Mouse (Mus musculus) heart, embryonic 10.5 days (tissue): ENCODE measurements around the gene Ly6g5c. TPM values are rescaled to one million over a fixed set of nuclear protein-coding genes. Genes with fewer than 3 reads are reported as not detected.

ENCODE experiments used
- DNase-seq: peaks from one replicate; pipeline ENCODE4 v3.0.0-alpha.2; 2017; ENCODE audit warnings: low spot score
- H3K27ac ChIP-seq: fragments of 300-500 bp; sonication (generic); 2 replicates; pipeline ENCODE4 v1.5.1; 2016; ENCODE audit warnings: mild to moderate bottlenecking
- H3K27me3 ChIP-seq: fragments of 300-500 bp; sonication (generic); 2 replicates; pipeline ENCODE4 v1.6.1; 2016; ENCODE audit warnings: mild to moderate bottlenecking; ENCODE audit not compliant: poor library complexity, insufficient read depth, severe bottlenecking
- H3K36me3 ChIP-seq: fragments of 300-500 bp; sonication (generic); 2 replicates; pipeline ENCODE4 v1.6.1; 2016; ENCODE audit warnings: mild to moderate bottlenecking, moderate library complexity
- H3K4me1 ChIP-seq: fragments of 300-500 bp; sonication (generic); 2 replicates; pipeline ENCODE4 v1.6.1; 2016; ENCODE audit warnings: mild to moderate bottlenecking
- H3K4me3 ChIP-seq: fragments of 300-500 bp; sonication (generic); 2 replicates; pipeline ENCODE4 v1.5.1; 2016; ENCODE audit warnings: mild to moderate bottlenecking, moderate library complexity
- H3K9me3 ChIP-seq: fragments of 300-500 bp; sonication (generic); 2 replicates; pipeline ENCODE4 v1.6.1; 2016; ENCODE audit warnings: mild to moderate bottlenecking, moderate library complexity
- WGBS: fragments of 180-500 bp; shearing (Covaris S2); methylation state at CpG from one replicate; pipeline ENCODE4 v1.1.7; 2016; 5-methylcytosine and 5-hydroxymethylcytosine counted together
- polyA plus RNA-seq: library from polyadenylated mRNA; unstranded; fragments of >200 nt; fragmentation: Nextera tagmentation; extraction: Ambion mirVana; gene quantifications from 2 replicates; pipeline ENCODE4 v1.2.1, GENCODE M21; 2016

Gene Ly6g5c
- not detected in 2 replicates for polyA plus RNA-seq

DNA sequence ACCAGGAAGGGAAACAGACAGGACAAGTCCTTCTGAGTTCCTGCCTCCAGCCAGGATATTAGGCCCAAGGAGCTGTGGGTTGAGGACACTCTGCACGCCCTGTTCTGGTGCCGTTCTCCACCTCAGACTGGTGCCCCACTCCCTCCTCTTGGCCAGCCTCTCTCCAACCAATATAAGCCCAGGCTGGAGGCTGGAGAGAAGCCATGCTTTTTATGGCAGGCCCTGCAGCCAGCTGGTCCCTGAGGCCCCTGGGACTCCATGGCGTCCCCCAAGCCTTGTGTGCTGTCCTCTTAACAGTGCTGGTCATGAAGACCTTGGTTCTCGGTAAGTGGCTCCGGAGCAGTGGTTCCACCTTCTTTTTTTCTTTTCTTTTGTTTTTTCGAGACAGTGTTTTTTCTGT, at the start of gene Ly6g5c:
TSS of gene Ly6g5c (plus strand) at position 183 of the 400 bp plus-strand sequence.
- Histone ChIP-seq H3K27ac (no peak within 1 kb of the TSS), H3K36me3 (peaks cover 17% of the 10 kb centered on the region), H3K4me1 (peaks cover 20% of the 10 kb centered on the region), H3K9me3 (no peaks in the 10 kb centered on the region), H3K27me3 (no peaks in the 10 kb centered on the region), H3K4me3 (no peak within 1 kb of the TSS)
- WGBS: 78% methylated on average over 6 of the region's 6 CpGs
- no peak for DNase-seq

DNA sequence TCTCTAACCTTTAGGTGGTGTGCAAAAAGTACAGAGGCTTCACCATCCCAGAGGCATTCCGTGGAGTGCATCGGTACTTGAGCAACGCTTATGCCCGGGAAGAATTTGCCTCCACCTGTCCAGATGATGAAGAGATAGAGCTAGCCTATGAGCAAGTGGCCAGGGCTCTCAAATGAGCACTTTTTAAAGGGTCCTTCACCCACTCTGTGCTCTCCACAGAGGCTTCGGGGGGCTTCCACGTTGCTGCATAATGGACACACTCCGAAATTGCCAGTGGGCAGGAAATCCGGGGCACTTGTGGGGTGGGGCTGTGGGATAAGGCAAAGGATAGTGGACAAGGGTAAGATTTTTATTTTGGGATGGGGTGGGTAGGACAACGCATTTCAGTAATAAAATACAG, 49.8 kb upstream of the Ly6g5c start:
- 62% methylated on average over 9 of the region's 9 CpGs for WGBS
- peak overlapping the region; percentile 92; the same call in 1 of the 2 replicates for H3K27ac ChIP-seq
- peaks cover 79% of the 10 kb centered on the region for H3K36me3 ChIP-seq

GRCm38 (mm10) chr17:35058911-35059892, 48.9 kb upstream of the Ly6g5c start, which contains the start of gene Ddah2:
Gene Ddah2 (plus strand): TSS chr17:35059035.
- Histone ChIP-seq H3K4me1 (peaks cover 42% of the 10 kb centered on the region), H3K27me3 (peaks cover 13% of the 10 kb centered on the region), H3K27ac (peak within 1 kb of the TSS; percentile 92), H3K36me3 (peaks cover 72% of the 10 kb centered on the region), H3K4me3 (peak within 1 kb of the TSS; percentile 77), H3K9me3 (no peaks in the 10 kb centered on the region)
- DNase-seq: peak; percentile 97
- WGBS: under 1% methylated on average over 57 of the region's 57 CpGs

More for the DNA sequence above, 49.8 kb upstream of the Ly6g5c start:
- H3K4me1 ChIP-seq: peaks cover 40% of the 10 kb centered on the region
- H3K4me3 ChIP-seq: peak overlapping the region; percentile 77
- peaks cover 5% of the 10 kb centered on the region for H3K27me3 ChIP-seq
- no peak for DNase-seq
- H3K9me3 ChIP-seq: no peaks in the 10 kb centered on the region

GRCm38 (mm10) chr17:35060071-35060470, 48.0 kb upstream of the Ly6g5c start:
- Histone ChIP-seq H3K4me3 (peak overlapping the region; percentile 77), H3K4me1 (peaks cover 49% of the 10 kb centered on the region), H3K36me3 (peaks cover 63% of the 10 kb centered on the region), H3K27ac (peak overlapping the region; percentile 92; the same call in 1 of the 2 replicates), H3K27me3 (peaks cover 22% of the 10 kb centered on the region), H3K9me3 (no peaks in the 10 kb centered on the region)
- 24% methylated on average over 14 of the region's 14 CpGs for WGBS
- DNase-seq: no peak

DNA sequence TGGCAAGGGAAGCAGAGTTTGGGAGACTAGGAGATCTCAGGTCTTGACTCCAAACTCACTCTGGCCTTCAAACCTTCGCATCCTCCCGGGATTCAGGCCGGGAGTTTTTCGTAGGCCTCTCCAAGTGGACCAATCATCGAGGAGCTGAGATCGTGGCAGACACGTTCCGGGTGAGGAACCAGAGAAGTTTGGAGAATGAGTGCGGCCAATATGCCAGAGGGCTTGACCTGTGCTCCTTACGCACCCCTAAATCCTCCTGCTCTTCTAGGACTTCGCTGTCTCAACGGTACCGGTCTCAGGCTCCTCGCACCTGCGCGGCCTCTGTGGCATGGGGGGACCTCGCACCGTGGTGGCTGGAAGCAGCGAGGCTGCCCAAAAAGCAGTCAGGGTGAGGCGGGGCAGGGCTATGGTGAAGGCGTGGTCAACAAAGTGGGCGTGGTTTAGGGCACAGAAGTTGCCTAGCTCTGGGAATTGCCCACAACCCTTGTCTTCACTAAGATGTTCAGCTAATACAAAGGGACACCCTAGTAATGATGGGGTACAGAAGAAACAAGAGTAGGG, 47.3 kb upstream of the Ly6g5c start:
- Histone ChIP-seq H3K9me3 (no peaks in the 10 kb centered on the region), H3K4me3 (peak overlapping the region; percentile 77)

GRCm38 (mm10) chr17:35061299-35061698, 46.8 kb upstream of the Ly6g5c start:
- Histone ChIP-seq H3K27ac (no peak overlapping the region), H3K4me3 (no peak overlapping the region), H3K9me3 (no peaks in the 10 kb centered on the region), H3K36me3 (peaks cover 52% of the 10 kb centered on the region), H3K27me3 (peaks cover 34% of the 10 kb centered on the region), H3K4me1 (peaks cover 56% of the 10 kb centered on the region)
- WGBS: 71% methylated on average over 8 of the region's 8 CpGs
- no peak for DNase-seq

More for the DNA sequence above, 47.3 kb upstream of the Ly6g5c start:
- DNase-seq: no peak
- Histone ChIP-seq H3K36me3 (peaks cover 56% of the 10 kb centered on the region), H3K27me3 (peaks cover 29% of the 10 kb centered on the region), H3K4me1 (peaks cover 54% of the 10 kb centered on the region), H3K27ac (no peak overlapping the region)
- WGBS: 60% methylated on average over 22 of the region's 22 CpGs

GRCm38 (mm10) chr17:35063466-35063865, 44.6 kb upstream of the Ly6g5c start:
- Histone ChIP-seq H3K4me3 (no peak overlapping the region), H3K27ac (no peak overlapping the region), H3K27me3 (peaks cover 56% of the 10 kb centered on the region), H3K9me3 (no peaks in the 10 kb centered on the region), H3K4me1 (peaks cover 46% of the 10 kb centered on the region), H3K36me3 (peaks cover 31% of the 10 kb centered on the region)
- no peak for DNase-seq
- WGBS: 83% methylated on average over 3 of the region's 3 CpGs

GRCm38 (mm10) chr17:35064378-35064877, 43.7 kb upstream of the Ly6g5c start:
- no peak overlapping the region for H3K27ac ChIP-seq
- H3K4me3 ChIP-seq: peak overlapping the region; percentile 56

GRCm38 (mm10) chr17:35064951-35065947, 42.8 kb upstream of the Ly6g5c start, which contains the start of gene Ly6g6c:
Gene Ly6g6c (plus strand): TSS chr17:35065388.
- Histone ChIP-seq H3K4me1 (peaks cover 33% of the 10 kb centered on the region), H3K27me3 (peaks cover 69% of the 10 kb centered on the region), H3K4me3 (peak within 1 kb of the TSS; percentile 56), H3K9me3 (no peaks in the 10 kb centered on the region), H3K36me3 (peaks cover 28% of the 10 kb centered on the region), H3K27ac (peak within 1 kb of the TSS; percentile 69)
- DNase-seq: no peak
- under 1% methylated on average over 48 of the region's 48 CpGs for WGBS

More at GRCm38 (mm10) chr17:35064378-35064877, 43.7 kb upstream of the Ly6g5c start:
- DNase-seq: no peak
- 19% methylated on average over 10 of the region's 10 CpGs for WGBS
- Histone ChIP-seq H3K36me3 (peaks cover 31% of the 10 kb centered on the region), H3K9me3 (no peaks in the 10 kb centered on the region), H3K4me1 (peaks cover 41% of the 10 kb centered on the region), H3K27me3 (peaks cover 65% of the 10 kb centered on the region)

DNA sequence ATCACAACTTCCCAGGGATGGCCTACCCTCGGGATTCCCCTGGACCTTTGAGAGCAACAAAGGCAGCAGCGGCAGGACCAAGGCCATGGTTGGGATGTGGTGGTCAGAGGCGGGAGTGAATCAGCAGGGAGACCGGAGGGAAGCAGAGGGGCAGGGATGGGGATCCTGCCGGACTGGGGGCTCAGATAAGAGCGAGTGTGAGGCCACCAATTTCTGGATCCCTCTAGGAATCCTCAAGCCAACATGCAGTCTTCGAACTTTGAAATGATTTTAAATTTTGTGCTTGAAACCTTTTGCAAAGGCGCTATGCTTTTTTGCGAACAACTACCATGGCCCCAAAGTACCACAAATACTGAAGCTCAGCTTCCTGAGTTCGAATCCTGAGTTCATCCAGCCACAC, 42.0 kb upstream of the Ly6g5c start, which contains the start of gene Mpig6b:
TSS of gene Mpig6b (minus strand) at position 101 of the 400 bp plus-strand sequence.
- Histone ChIP-seq H3K36me3 (peaks cover 20% of the 10 kb centered on the region), H3K27me3 (peaks cover 69% of the 10 kb centered on the region), H3K9me3 (no peaks in the 10 kb centered on the region), H3K4me3 (peak within 1 kb of the TSS; percentile 56), H3K27ac (peak within 1 kb of the TSS; percentile 69), H3K4me1 (peaks cover 28% of the 10 kb centered on the region)
- DNase-seq: no peak
- WGBS: 41% methylated on average over 10 of the region's 10 CpGs

DNA sequence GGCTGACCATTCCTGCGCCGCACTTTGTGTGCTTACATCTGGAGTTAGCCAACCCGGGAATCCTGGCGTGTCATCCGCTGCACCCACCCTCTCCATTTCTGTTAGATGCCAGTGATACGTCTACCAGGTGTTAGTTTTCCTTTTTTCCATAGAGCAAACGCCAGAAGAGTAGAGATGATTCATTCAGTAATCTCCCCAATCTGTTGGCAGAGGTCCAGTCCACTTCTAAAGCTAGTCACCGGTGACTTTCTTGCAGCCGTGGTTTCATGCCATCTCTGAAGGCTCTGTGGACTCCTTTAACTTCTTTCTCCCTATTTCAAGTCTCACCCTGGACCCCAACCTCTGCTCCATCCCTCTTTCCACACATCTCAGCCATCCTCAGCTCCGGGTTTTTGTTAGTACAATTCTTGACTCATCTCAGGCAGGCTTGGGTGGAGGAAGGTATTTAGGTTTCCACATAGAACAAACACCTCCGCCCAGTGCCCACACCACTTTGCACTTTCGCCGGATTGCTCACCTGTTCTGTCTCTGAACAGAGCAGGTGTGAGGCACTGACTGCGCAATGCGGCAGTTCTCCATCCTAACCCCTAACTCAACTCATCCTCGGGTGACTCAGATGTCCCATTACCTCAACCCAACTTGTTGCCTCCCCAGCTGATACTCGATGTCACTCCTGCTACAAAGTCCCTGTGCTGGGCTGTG, 39.7 kb upstream of the Ly6g5c start:
- no peak for DNase-seq
- H3K4me3 ChIP-seq: no peak overlapping the region
- H3K27me3 ChIP-seq: peaks cover 64% of the 10 kb centered on the region
- whole genome bisulfite sequencing: 77% methylated on average over 17 of the region's 17 CpGs
- H3K36me3 ChIP-seq: 0 out of 2 replicates have a peak, but pooled peaks cover under 1% of the 10 kb centered on the region
- no peak overlapping the region for H3K27ac ChIP-seq
- peaks cover 25% of the 10 kb centered on the region for H3K4me1 ChIP-seq
- no peaks in the 10 kb centered on the region for H3K9me3 ChIP-seq
